Mouse (Mus musculus): ENCODE results near the gene Nodal.
A peak's percentile ranks its signal among the peaks of the same experiment; 100 is the strongest.
"Not testable (repeated sequence)": the region's sequence is repeated elsewhere in the genome, so short reads cannot be mapped to it uniquely, and the experiment has no call there.

Nodal gene

DNA sequence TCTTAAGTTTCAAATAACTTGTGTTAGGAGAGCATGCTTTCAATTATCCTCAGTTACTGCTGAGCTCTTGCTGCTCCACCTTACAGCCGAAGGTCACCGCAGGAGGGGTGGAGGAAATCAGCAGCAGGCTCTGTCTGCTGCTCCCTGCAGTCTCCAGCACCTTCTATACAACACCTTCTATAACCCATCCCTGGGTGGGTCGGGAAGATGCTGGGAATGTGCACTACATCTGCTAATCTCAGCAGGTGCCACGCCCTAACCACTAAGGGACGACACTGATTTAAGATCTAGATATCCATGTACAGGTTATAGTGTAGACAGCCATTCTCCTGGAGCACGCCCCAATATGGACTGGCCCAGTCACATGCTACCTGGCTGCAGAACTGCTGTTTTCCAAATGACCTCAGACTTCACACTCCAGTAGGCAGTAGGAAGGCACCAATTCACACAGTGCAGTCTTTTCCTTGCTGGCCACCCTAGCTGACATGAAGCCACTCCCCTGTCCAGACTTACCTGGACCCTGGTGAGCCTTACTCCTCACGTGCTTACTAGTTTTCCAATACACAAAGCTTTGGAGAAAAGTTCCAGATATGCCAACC lies 22.5 kb downstream of the Nodal start:
- DNase-seq = no peak

DNA sequence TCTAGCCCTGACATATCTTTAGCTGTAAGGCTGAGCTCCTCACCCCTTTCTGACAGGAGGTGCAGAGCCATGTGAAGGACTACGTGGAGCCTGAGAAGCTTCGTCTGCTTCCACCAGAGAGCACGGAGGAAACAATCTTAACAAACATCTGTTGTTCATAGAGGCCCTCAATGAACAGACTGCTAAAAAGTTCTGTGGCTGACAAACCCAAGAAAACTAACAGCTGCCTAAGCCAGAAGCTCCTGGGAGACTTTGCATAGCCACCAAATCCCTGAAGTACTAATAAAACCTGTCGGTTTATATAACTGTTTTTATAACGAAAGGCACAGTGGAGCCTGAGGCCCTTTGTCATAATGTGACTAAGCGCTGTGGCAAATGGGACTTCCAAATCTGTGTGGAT lies 25.7 kb downstream of the Nodal start:
- no peak for DNase-seq

DNA sequence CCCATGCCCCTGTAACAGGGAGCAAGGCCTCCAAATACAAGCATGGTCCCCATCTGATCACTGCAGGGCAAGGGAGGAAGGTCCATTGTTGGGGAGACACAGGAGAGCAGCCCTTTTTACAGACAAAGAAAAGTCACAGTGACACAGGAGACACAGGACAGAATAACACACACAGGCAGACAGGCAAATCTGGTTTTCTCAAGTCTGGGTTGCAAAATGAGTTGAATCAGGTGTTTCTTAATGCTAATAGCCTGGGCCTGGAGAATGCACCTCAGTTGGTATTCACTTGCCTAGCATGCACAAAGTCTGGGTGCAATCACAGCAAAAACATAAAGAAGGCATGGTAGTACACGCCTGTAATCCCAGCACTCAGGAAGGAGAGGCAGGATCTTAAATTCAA lies 26.1 kb downstream of the Nodal start:
- no peak for DNase-seq

DNA sequence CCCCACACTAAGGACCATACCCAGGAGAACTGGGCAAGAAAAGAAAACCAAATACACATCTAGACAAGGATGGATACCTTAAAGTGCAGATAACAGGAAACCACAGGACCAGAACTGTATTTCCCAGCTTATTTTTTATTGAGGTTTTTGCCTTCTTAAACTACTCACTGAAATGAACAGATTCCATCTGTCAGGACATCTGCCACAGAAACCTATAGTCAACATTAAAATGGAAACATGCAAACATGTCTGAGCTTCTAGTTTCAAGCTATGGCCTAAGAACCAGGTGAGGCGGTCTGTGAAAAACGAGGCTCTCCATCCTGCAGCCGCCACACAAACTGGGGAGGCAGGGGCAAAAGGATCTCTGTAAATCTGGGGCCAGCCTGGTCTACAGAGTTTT lies 27.2 kb downstream of the Nodal start:
- DNase-seq = no peak

DNA sequence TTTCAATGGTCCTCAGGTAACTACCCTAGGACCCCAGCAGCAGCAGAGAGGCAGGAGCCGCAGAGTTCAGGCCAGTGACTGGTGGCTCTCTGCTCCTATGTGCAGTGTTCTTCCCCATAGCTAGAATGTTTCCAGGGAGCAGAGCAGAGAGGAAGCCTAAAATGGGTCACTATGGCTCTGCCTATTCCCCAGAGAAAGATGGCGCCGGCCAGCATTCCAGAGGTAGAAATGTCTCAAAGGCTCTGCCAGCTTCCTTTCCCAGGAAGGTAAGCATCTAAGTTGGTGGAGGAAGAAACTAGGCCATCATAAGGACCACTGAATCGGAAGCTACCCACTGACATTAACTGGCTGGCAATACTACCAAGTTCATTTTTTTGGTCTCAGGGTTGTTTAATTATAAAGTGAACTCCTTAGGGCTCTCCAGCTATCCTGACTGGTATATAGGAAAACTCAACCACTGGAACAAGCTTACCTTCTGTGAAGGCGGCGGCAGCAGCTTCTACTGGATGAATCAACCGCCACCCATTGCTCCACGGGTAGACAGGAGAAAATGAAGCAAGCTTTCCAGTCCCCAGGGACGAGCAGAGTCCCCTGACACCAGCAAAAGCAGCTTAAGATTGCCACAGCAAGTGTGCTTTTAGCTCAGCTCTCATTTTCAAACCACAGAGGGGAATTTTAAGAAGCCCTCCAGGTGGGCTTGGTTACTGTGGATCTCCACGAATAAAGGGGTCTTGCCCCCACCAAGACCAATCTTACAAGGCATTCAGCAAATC lies 30.0 kb downstream of the Nodal start:
- no peak for DNase-seq

DNA sequence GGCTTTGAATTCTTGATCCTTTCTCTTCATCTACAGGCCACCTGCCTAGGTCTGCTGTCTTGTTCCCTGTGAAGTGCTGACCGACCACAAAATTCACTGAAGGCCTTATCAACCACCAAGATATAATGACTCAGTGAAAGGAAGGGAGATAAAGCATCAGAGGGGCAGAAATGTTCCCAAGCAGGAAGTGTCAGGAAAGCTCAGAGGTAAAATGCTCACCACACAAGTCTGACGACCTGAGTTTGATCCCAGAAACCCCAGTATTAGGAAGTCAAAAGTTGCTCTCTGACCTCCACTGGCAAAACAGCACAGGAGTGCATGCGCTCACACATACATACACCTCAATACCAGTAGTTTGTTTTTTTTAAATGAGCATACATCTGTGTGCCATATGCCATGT lies 31.1 kb downstream of the Nodal start:
- DNase-seq = no peak

DNA sequence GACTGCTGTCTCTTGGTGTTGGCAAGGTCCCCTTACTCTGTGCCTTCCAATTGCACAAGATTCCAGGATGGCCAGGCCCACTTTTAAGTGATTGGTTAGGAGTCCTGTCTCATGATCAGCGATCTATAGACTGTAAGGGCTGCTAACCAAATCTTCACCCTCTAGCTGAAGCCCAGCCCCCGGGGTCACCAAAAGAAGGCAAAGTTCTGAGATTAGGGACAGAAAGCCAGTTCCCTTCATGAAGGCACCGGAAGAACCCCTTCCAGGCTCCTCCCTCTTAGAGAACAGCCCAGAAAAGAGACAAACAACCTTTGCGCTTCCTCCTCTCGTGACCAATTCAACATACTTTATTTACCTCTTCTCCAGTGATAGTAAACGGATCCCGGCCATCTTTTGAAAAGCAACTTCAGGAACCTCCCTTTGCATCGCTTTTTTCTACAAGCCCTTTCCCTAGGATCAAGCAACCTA lies 33.7 kb downstream of the Nodal start:
- DNase-seq = peak; percentile 66

DNA sequence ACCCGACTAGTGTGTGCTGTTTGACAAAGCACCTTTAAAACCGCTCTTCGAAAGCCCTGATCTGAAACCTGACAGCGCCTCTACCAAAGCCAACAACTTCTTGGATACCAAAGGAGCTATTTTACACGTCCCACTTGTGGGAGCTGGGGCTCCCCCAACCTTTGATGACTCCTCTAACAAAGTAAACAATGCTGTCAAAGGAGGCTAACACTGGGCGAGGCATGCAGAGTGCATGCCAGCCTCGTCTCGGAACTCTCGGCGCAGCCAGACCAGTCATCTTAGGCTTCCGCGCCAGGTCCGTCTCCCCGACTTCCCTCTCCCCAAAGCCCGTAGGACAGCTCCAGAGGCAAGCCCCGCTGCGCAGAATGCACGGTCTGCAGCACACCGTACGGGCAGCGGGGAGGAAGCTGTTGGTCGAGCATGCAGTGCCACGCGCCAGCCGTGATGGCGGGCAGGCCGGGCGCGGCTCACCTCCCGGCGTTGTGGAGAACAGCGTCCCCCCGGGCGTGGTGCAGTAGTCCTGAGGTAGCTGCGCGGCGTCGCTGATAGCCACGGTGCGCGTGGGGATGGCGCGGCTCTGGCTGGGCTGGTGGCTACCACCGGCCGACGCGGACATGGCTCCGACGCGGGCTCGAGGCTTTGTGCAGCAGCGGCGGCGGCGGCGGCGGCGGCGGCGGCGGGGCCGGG lies 34.3 kb downstream of the Nodal start:
- peak; percentile 47 for DNase-seq

DNA sequence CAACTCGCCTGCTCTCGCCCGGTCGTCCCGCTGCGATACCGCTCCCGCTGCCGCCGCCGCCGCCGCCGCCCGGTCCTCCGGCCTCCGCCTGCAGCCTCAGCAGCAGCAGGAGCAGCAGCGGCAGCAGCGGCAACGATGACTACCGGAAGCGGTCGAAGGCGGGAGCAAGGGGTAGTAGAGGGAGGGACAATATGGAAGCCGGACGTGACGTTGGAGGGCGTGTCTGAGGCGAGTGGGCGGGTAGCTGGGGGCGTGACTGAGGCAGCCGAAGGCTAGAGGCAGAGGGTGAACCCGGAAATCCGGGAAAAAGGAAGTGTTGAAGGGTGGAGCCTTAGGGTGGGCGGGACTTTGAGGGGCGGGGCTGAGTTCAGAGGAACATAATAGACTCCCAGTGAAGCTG lies 34.9 kb downstream of the Nodal start, which contains the start of gene Eif4ebp2:
Gene Eif4ebp2, minus strand, starts transcription at position 17 of the 400 bp plus-strand sequence.
- peak; percentile 99 for DNase-seq

DNA sequence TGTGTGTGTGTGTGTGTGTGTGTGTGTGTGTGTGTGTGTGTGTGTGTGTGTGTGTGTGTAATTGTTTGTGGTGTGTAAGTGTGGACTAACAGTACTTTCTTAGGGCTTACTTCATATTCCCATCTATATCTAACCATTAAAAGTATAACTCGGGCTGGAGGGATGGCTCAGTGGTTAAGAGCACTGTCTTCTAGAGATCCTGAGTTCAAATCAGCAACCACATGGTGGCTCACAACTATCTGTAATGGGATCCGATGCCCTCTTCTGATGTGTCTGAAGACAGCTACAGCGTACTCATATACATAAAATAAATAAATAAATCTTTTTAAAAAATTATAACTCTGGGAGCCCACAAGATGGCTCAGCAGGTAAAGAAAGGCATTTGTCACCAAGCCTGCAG lies 35.4 kb downstream of the Nodal start:
- DNase-seq = not testable (repeated sequence)

DNA sequence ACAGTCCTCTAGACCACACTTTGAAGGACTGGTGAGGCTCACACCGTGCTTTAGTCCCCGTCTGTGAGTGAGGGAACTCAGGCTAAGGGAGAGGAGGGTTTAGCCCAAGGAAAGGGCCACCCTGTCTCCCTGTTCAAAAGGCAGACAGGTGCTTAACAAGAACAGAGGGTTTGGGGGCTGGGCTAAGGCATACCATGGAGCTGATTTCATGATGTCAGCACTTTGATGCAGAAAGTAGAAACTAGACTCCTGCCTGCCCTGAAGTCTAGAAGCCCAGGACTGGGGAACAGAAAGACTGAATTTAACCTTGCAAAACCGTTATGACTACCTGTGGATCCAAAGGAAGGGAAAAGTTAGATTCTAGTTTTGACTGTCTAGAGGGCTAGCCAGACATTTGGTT lies 39.4 kb downstream of the Nodal start:
- DNase-seq = no peak

DNA sequence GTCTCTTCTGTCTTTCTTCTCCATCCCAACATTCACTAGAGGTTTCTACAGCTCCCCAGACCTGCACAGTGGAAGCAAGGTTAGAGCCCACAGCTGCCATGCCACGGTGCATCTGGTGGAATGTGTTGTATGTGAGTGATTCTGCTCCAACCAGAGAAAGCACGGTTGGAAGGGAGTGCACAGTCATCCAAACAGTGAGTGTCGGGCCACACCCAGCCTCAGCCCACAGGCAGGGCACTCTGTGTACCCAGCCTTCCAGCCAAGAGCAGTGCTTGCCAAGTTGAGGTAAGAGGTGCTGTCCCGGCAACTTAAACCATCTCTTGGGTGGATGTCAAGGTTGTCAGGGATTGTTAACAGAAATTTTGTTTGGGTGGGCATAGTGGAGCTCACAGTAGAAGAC lies 47.2 kb downstream of the Nodal start:
- DNase-seq = peak; percentile 75

DNA sequence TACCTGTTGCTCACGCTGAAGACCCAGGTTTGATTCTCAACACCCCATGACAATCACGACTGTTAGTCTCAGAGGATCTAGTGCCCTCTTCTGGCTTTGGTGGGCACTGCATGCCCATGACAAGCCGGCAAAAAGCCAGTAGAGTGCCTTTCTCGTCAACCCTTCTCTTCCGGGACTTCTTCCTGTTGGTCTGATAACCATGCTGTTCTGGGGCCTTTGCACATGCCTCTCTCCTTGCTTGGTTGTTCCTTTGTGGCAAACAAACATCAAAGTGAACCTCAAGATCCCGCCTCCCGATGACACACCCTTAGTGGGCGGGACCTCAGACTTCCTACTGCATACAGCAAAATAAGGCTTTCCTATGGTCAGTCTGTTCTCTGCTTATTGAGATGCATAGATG lies 48.5 kb downstream of the Nodal start:
- DNase-seq = peak; percentile 35

DNA sequence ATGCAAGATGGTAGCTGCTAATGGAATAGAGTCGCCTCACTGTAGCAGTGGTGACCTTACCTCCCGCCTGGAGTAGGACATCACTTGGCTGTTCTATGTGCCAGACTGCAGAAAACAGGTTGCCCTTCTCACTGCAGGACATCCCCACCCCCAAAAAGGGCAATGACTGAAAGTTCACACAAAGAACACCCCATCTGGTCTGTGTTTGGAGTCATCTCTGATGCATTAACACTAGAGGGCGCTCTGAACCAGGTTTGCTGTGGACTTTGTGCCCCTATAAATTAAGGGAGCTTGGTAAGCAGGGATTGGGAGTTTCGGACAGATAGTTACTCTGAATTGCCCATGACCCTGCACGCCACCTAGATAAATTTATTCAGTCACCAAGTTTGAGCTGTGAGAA lies 49.1 kb downstream of the Nodal start:
- peak; percentile 60 for DNase-seq

DNA sequence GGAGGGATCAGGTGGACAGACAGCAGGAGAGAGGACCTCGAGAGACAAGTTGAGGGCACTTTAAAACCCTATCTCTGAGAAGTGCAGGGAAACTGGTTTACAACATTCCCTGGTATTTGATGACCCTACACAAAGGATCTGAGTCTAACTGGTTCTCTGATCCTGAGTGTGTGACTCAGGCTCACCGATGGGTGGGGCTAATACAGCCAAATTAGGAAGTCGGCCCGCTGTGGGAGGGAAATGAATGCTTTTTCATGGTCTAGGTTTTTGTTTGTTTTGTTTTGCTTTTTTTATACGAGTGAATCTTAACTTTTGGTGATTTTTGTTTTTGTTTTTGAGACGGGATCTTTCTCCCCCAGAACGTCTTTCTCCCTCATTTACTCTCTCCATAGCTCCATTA lies 51.1 kb downstream of the Nodal start:
- DNase-seq = no peak

DNA sequence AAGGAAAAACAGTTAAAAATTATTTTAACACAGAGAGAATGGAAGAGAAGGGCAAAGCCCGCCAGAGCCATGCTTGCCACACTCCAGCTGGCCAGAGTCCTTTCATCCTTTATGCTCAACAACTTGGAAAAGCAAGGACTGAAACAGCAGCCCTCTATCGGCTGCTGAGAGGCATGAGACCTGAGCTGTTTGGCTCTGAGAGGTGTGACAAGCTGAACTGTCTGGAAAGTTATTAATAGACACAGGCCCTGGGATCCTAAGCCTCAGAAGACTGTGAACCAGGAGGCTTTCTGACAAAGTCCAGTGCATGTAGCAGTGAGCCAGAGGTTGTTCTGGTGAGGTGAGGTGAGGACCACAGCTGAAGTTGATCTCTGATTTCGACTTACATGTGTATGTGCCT lies 55.9 kb downstream of the Nodal start:
- DNase-seq = no peak

DNA sequence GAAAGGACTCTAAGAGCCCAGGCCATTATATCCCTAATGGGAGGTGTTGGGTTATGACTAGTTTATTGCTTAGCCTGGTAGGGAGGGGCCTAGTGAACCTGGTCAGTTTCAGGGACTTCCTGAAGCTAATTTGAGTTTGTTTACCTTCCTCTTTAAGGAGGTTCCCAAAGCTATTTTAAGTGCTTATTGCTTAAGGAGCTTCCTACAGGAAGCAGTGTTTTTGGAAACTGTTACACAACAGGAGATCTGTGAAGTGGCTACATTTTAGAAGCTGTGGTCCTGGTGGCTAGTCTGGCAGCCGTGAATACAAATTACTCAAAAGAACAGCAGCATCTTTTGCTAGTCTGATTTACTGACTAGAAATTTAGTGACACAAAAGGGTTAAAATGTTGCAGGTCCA lies 56.6 kb downstream of the Nodal start:
- DNase-seq = peak; percentile 11
